Mouse (Mus musculus): ENCODE data around the gene Izumo3. TPM values are rescaled to one million over a fixed set of nuclear protein-coding genes. Genes with fewer than 3 reads are reported as not detected.

Izumo3 gene
- not detected for polyA plus RNA-seq (2017; shearing (Covaris generic))

GRCm38 (mm10) chr4:92147134-92147533 is at the start of gene Izumo3:
TSS of gene Izumo3 (minus strand) at chr4:92147234.

GRCm38 (mm10) chr4:92191649-92192048 is 44.6 kb upstream of the Izumo3 start, which contains the start of gene Gm12666:
TSS of gene Gm12666 (minus strand) at chr4:92191749.

Other genes starting within 250 kb of the Izumo3 start
- not detected for gene Gm12666, start 44.5 kb upstream of the Izumo3 start, polyA plus RNA-seq (2017; shearing (Covaris generic))